Mouse (Mus musculus) kidney, embryonic 15.5 days (tissue): ENCODE results near the gene Zfp202. TPM values are rescaled to one million over a fixed set of nuclear protein-coding genes. Genes with fewer than 3 reads are reported as not detected.
"Not testable (repeated sequence)": the region's sequence is repeated elsewhere in the genome, so short reads cannot be mapped to it uniquely, and the experiment has no call there.

Source experiments
- ATAC-seq: fragments of 200-750 bp; cut with Nextera tagmentation; replicated peaks from 2 replicates; pipeline ENCODE4 v1.8.0; 2017; ENCODE audit warnings: moderate TSS enrichment; ENCODE audit not compliant: low FRiP score
- H3K27ac ChIP-seq: fragments of 300-500 bp; sonication (generic); 2 replicates; pipeline ENCODE4 v1.5.1; 2015; ENCODE audit warnings: mild to moderate bottlenecking, inconsistent platforms
- H3K27me3 ChIP-seq: fragments of 300-500 bp; sonication (generic); 2 replicates; pipeline ENCODE4 v1.6.1; 2015; ENCODE audit warnings: inconsistent platforms
- H3K36me3 ChIP-seq: fragments of 300-500 bp; sonication (generic); 2 replicates; pipeline ENCODE4 v1.6.1; 2015; ENCODE audit warnings: inconsistent platforms
- H3K4me1 ChIP-seq: fragments of 300-500 bp; sonication (generic); 2 replicates; pipeline ENCODE4 v1.6.1; 2015; ENCODE audit warnings: inconsistent platforms
- H3K4me2 ChIP-seq: fragments of 300-500 bp; sonication (generic); 2 replicates; pipeline ENCODE4 v1.6.1; 2015; ENCODE audit warnings: moderate library complexity, mild to moderate bottlenecking, inconsistent platforms
- H3K4me3 ChIP-seq: fragments of 300-500 bp; sonication (generic); replicated peaks from 2 replicates; pipeline ENCODE4 v1.5.1; 2015; ENCODE audit warnings: mild to moderate bottlenecking, inconsistent platforms
- H3K9ac ChIP-seq: fragments of 300-500 bp; sonication (generic); 2 replicates; pipeline ENCODE4 v1.6.1; 2015; ENCODE audit warnings: mild to moderate bottlenecking, inconsistent platforms
- H3K9me3 ChIP-seq: fragments of 300-500 bp; sonication (generic); replicated peaks from 2 replicates; pipeline ENCODE4 v1.6.1; 2016; ENCODE audit warnings: inconsistent platforms
- WGBS: fragments of 180-500 bp; shearing (Covaris S2); methylation state at CpG from one replicate; pipeline ENCODE4 v1.1.7; 2015; ENCODE audit warnings: mixed read lengths; 5-methylcytosine and 5-hydroxymethylcytosine counted together
- polyA plus RNA-seq: library from polyadenylated mRNA; unstranded; fragments of >200 nt; fragmentation: Nextera tagmentation; extraction: Ambion mirVana; gene quantifications from 2 replicates; pipeline ENCODE4 v1.2.1, GENCODE M21; 2015

The Zfp202 gene
- polyA plus RNA-seq, result 6.8 and 7.5 TPM in 2 replicates

- 0 out of 2 replicates have a peak, but pooled peaks cover 2% of the 10 kb centered on the region for H3K36me3 ChIP-seq
- H3K27me3 ChIP-seq, result no peaks in the 10 kb centered on the region
- H3K4me1 ChIP-seq, result peaks cover 21% of the 10 kb centered on the region
- H3K9ac ChIP-seq, result peak within 1 kb of the TSS; percentile 78
- peak; percentile 99 for ATAC-seq
- peak within 1 kb of the TSS; percentile 86 for H3K4me3 ChIP-seq
- H3K9me3 ChIP-seq, result no peaks in the 10 kb centered on the region
- peak within 1 kb of the TSS; percentile 86 for H3K4me2 ChIP-seq
- under 1% methylated on average over 52 of the region's 63 CpGs for WGBS
- H3K27ac ChIP-seq, result peak within 1 kb of the TSS; percentile 91
Measured at GRCm38 (mm10) chr9:40192098-40193038, at the start of gene Zfp202. TSS of gene Zfp202 (plus strand) at chr9:40192316.

GRCm38 (mm10) chr9:40155118-40155644 lies 36.9 kb upstream of the Zfp202 start:
- no peaks in the 10 kb centered on the region for H3K36me3 ChIP-seq
- no peak overlapping the region for H3K9ac ChIP-seq
- H3K27ac ChIP-seq, result no peak overlapping the region
- H3K27me3 ChIP-seq, result no peaks in the 10 kb centered on the region
- H3K4me1 ChIP-seq, result no peaks in the 10 kb centered on the region
- no peak overlapping the region for H3K4me3 ChIP-seq
- 55% methylated on average over 4 of the region's 4 CpGs for WGBS
- no peak overlapping the region for H3K4me2 ChIP-seq
- H3K9me3 ChIP-seq, result no peaks in the 10 kb centered on the region
- ATAC-seq, result no peak

GRCm38 (mm10) chr9:40166446-40166845 lies 25.7 kb upstream of the Zfp202 start:
- 94% methylated on average over 1 of the region's 1 CpGs for WGBS
- no peaks in the 10 kb centered on the region for H3K4me1 ChIP-seq
- H3K4me2 ChIP-seq, result no peak overlapping the region
- H3K9ac ChIP-seq, result no peak overlapping the region
- ATAC-seq, result no peak
- H3K27me3 ChIP-seq, result no peaks in the 10 kb centered on the region
- H3K27ac ChIP-seq, result no peak overlapping the region
- no peak overlapping the region for H3K4me3 ChIP-seq
- H3K36me3 ChIP-seq, result no peaks in the 10 kb centered on the region
- no peaks in the 10 kb centered on the region for H3K9me3 ChIP-seq

- 73% methylated on average over 6 of the region's 6 CpGs for WGBS
- no peak overlapping the region for H3K4me3 ChIP-seq
- no peak overlapping the region for H3K27ac ChIP-seq
- H3K9me3 ChIP-seq, result no peaks in the 10 kb centered on the region
- H3K4me2 ChIP-seq, result no peak overlapping the region
- H3K36me3 ChIP-seq, result no peaks in the 10 kb centered on the region
- no peaks in the 10 kb centered on the region for H3K27me3 ChIP-seq
- no peaks in the 10 kb centered on the region for H3K4me1 ChIP-seq
- peak; percentile 64; the same call in 1 of the 2 replicates for ATAC-seq
- no peak overlapping the region for H3K9ac ChIP-seq
Measured at GRCm38 (mm10) chr9:40177017-40177416, 15.1 kb upstream of the Zfp202 start.

- Histone ChIP-seq H3K9ac (no peak within 1 kb of the TSS), H3K27me3 (no peaks in the 10 kb centered on the region), H3K4me2 (no peak within 1 kb of the TSS), H3K9me3 (no peaks in the 10 kb centered on the region), H3K4me1 (no peaks in the 10 kb centered on the region), H3K27ac (no peak within 1 kb of the TSS), H3K36me3 (no peaks in the 10 kb centered on the region), H3K4me3 (no peak within 1 kb of the TSS)
- WGBS, result 86% methylated on average over 5 of the region's 5 CpGs
- ATAC-seq, result no peak
Measured at GRCm38 (mm10) chr9:40180620-40181019, 11.5 kb upstream of the Zfp202 start, which contains the start of gene Olfr986. TSS of gene Olfr986 (plus strand) at chr9:40180920.

GRCm38 (mm10) chr9:40185166-40185565 lies 7.0 kb upstream of the Zfp202 start:
- H3K9ac ChIP-seq, H3K4me1 ChIP-seq, ATAC-seq, H3K36me3 ChIP-seq, H3K4me3 ChIP-seq, H3K4me2 ChIP-seq, H3K27me3 ChIP-seq, H3K9me3 ChIP-seq, H3K27ac ChIP-seq: not testable (repeated sequence)
- 62% methylated on average over 2 of the region's 2 CpGs for WGBS

GRCm38 (mm10) chr9:40191086-40191876 lies 835 bp upstream of the Zfp202 start:
- Histone ChIP-seq H3K27ac (peak overlapping the region; percentile 91), H3K9me3 (no peaks in the 10 kb centered on the region), H3K9ac (no peak overlapping the region), H3K36me3 (no peaks in the 10 kb centered on the region), H3K27me3 (no peaks in the 10 kb centered on the region), H3K4me1 (peaks cover 21% of the 10 kb centered on the region), H3K4me2 (peak overlapping the region; percentile 86), H3K4me3 (peak overlapping the region; percentile 86)
- WGBS, result 87% methylated on average over 8 of the region's 9 CpGs
- no peak for ATAC-seq

GRCm38 (mm10) chr9:40195981-40196380 lies 3.9 kb downstream of the Zfp202 start:
- no peak overlapping the region for H3K9ac ChIP-seq
- H3K4me1 ChIP-seq, result peaks cover 17% of the 10 kb centered on the region
- 92% methylated on average over 3 of the region's 3 CpGs for WGBS
- H3K4me2 ChIP-seq, result no peak overlapping the region
- H3K4me3 ChIP-seq, result no peak overlapping the region
- H3K27me3 ChIP-seq, result no peaks in the 10 kb centered on the region
- no peak overlapping the region for H3K27ac ChIP-seq
- 0 out of 2 replicates have a peak, but pooled peaks cover 2% of the 10 kb centered on the region for H3K36me3 ChIP-seq
- no peak for ATAC-seq
- no peaks in the 10 kb centered on the region for H3K9me3 ChIP-seq

- Histone ChIP-seq H3K4me2 (no peak overlapping the region), H3K27ac (no peak overlapping the region), H3K9me3 (no peaks in the 10 kb centered on the region), H3K27me3 (no peaks in the 10 kb centered on the region), H3K4me3 (no peak overlapping the region), H3K4me1 (no peaks in the 10 kb centered on the region), H3K36me3 (peaks cover 45% of the 10 kb centered on the region), H3K9ac (no peak overlapping the region)
- 68% methylated on average over 5 of the region's 5 CpGs for WGBS
- ATAC-seq, result no peak
Measured at GRCm38 (mm10) chr9:40206546-40206950, 14.4 kb downstream of the Zfp202 start.

- peaks cover 71% of the 10 kb centered on the region for H3K36me3 ChIP-seq
- no peak overlapping the region for H3K27ac ChIP-seq
- H3K4me3 ChIP-seq, result no peak overlapping the region
- no peak overlapping the region for H3K9ac ChIP-seq
- WGBS, result 93% methylated on average over 2 of the region's 2 CpGs
- H3K27me3 ChIP-seq, result no peaks in the 10 kb centered on the region
- no peak overlapping the region for H3K4me2 ChIP-seq
- no peaks in the 10 kb centered on the region for H3K9me3 ChIP-seq
- ATAC-seq, result no peak
- H3K4me1 ChIP-seq, result no peaks in the 10 kb centered on the region
Measured at GRCm38 (mm10) chr9:40210744-40211143, 18.6 kb downstream of the Zfp202 start.

GRCm38 (mm10) chr9:40214058-40214457 lies 21.9 kb downstream of the Zfp202 start:
- Histone ChIP-seq H3K4me2 (no peak overlapping the region), H3K4me1 (no peaks in the 10 kb centered on the region), H3K27ac (no peak overlapping the region), H3K4me3 (no peak overlapping the region), H3K27me3 (no peaks in the 10 kb centered on the region), H3K9me3 (no peaks in the 10 kb centered on the region), H3K9ac (no peak overlapping the region), H3K36me3 (peaks cover 50% of the 10 kb centered on the region)
- ATAC-seq, result no peak
- WGBS, result 93% methylated on average over 5 of the region's 5 CpGs

GRCm38 (mm10) chr9:40216651-40217050 lies 24.5 kb downstream of the Zfp202 start:
- WGBS, result 83% methylated on average over 4 of the region's 4 CpGs
- no peak overlapping the region for H3K4me2 ChIP-seq
- no peaks in the 10 kb centered on the region for H3K9me3 ChIP-seq
- H3K27me3 ChIP-seq, result no peaks in the 10 kb centered on the region
- H3K9ac ChIP-seq, result no peak overlapping the region
- no peaks in the 10 kb centered on the region for H3K4me1 ChIP-seq
- peaks cover 25% of the 10 kb centered on the region for H3K36me3 ChIP-seq
- no peak overlapping the region for H3K4me3 ChIP-seq
- no peak overlapping the region for H3K27ac ChIP-seq
- ATAC-seq, result no peak
